Mouse (Mus musculus): Measurements from ENCODE around the gene Ano9. TPM values are rescaled to one million over a fixed set of nuclear protein-coding genes. Genes with fewer than 3 reads are reported as not detected.

The Ano9 gene
- total and polyA plus RNA-seq, 2 experiments from 2014 or later = 0.05 to 0.43 TPM

DNA sequence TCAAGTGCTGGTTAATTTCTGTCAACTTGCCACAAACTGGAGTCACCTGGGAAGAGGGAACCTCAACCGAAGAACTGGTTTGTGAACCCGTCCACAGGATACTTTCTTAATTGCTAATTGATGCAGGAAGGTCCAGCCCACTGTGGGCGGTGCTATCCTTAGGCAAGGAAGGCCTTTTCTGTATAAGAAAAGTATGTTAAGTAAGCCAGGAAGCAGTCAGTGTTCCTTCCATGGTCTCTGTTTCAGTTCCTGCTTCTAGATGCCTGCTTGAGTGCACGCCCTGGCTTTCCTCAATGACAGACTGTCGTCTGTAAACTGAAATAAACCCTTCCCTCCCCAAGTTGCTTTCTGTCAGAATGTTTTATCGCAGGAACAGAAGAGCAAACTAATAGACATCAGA, 60.6 kb downstream of the Ano9 start:
- no peak for TF ChIP-seq CTCF (IDR thresholded peaks at IDR 0.05; ENCODE audit: low read depth)
- WGBS = 96% methylated on average over 6 of the region's 6 CpGs

GRCm38 (mm10) chr7:141055785-141056184, 61.8 kb downstream of the Ano9 start:
- H3K4me1 ChIP-seq (ENCODE audit: insufficient read depth) = peaks cover 6% of the 10 kb centered on the region
- TF ChIP-seq CTCF (IDR thresholded peaks at IDR 0.05; ENCODE audit: low read depth) = 0 out of 2 replicates have a peak, but pooled peaks have one; percentile 9
- DNase-seq = no peak
- 87% methylated on average over 4 of the region's 4 CpGs for WGBS
- ATAC-seq = no peak
- H3K4me2 ChIP-seq (ENCODE audit: low read depth) = no peak overlapping the region
- no peaks in the 10 kb centered on the region for H3K27me3 ChIP-seq (ENCODE audit: insufficient read depth, low read length)
- no peak overlapping the region for H3K9ac ChIP-seq
- H3K9me3 ChIP-seq (ENCODE audit: low read length) = no peaks in the 10 kb centered on the region
- no peak overlapping the region for H3K27ac ChIP-seq (ENCODE audit: low read depth, low read length)
- no peaks in the 10 kb centered on the region for H3K36me3 ChIP-seq (ENCODE audit: insufficient read depth)
- no peak overlapping the region for H3K4me3 ChIP-seq (ENCODE audit: low read depth, low read length)

More for the DNA sequence above, 60.6 kb downstream of the Ano9 start:
- Histone ChIP-seq H3K27ac (ENCODE audit: low read depth, low read length) (no peak overlapping the region), H3K4me3 (ENCODE audit: low read depth, low read length) (no peak overlapping the region), H3K9me3 (ENCODE audit: low read length) (no peaks in the 10 kb centered on the region), H3K4me1 (ENCODE audit: insufficient read depth) (peaks cover 12% of the 10 kb centered on the region), H3K9ac (no peak overlapping the region), H3K4me2 (ENCODE audit: low read depth) (no peak overlapping the region), H3K27me3 (ENCODE audit: insufficient read depth, low read length) (no peaks in the 10 kb centered on the region), H3K36me3 (ENCODE audit: insufficient read depth) (no peaks in the 10 kb centered on the region)
- ATAC-seq = no peak
- DNase-seq = no peak

DNA sequence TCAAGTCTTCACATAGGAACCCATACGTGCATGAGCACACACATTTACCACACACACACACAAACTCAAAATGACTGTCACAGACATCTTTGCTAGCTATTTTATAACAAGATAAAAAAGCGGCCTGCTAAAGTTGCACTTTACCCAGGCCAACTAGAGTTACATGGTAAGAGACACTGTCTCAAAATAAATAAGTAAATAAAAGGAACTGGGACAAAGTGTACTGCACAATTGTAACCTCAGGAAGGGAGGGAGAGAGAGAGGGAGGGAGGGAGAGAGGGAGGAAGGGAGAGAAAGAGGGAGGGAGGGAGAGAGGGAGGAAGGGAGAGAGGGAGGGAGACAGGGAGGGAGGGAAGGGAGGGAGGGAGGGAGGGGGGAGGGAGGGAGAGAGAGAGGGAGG, 65.2 kb downstream of the Ano9 start:
- no peak for TF ChIP-seq CTCF (IDR thresholded peaks at IDR 0.05; ENCODE audit: low read depth)
- Histone ChIP-seq H3K27ac (ENCODE audit: low read depth, low read length) (no peak overlapping the region), H3K4me1 (ENCODE audit: insufficient read depth) (0 out of 2 replicates have a peak, but pooled peaks cover 3% of the 10 kb centered on the region), H3K9me3 (ENCODE audit: low read length) (no peaks in the 10 kb centered on the region), H3K4me3 (ENCODE audit: low read depth, low read length) (no peak overlapping the region), H3K9ac (no peak overlapping the region), H3K4me2 (ENCODE audit: low read depth) (no peak overlapping the region), H3K36me3 (ENCODE audit: insufficient read depth) (no peaks in the 10 kb centered on the region), H3K27me3 (ENCODE audit: insufficient read depth, low read length) (no peaks in the 10 kb centered on the region)
- 75% methylated on average over 2 of the region's 2 CpGs for WGBS
- DNase-seq = no peak
- ATAC-seq = no peak

DNA sequence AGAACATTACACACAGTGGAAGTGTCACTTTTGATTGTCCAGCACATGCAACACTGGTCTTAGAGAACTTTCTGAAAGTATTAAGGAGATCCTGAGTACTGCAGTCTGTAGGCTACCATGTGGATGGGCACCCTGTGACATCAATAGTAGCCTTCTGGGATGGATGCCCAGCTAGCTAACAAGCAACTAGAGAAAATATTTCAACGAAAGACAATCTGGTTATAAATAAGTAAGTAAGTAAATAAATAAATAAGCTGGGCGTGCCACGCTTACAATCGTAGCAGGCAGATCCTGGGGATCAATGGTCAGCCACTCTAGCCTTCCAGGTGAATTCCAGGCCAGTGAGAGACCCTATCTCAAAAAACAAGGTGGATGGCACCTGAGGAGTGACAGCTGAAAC, 65.6 kb downstream of the Ano9 start:
- Histone ChIP-seq H3K4me2 (ENCODE audit: low read depth) (no peak overlapping the region), H3K4me1 (ENCODE audit: insufficient read depth) (0 out of 2 replicates have a peak, but pooled peaks cover 3% of the 10 kb centered on the region), H3K36me3 (ENCODE audit: insufficient read depth) (no peaks in the 10 kb centered on the region), H3K4me3 (ENCODE audit: low read depth, low read length) (no peak overlapping the region), H3K27ac (ENCODE audit: low read depth, low read length) (no peak overlapping the region), H3K9me3 (ENCODE audit: low read length) (no peaks in the 10 kb centered on the region), H3K9ac (no peak overlapping the region), H3K27me3 (ENCODE audit: insufficient read depth, low read length) (no peaks in the 10 kb centered on the region)
- 90% methylated on average over 4 of the region's 4 CpGs for WGBS
- no peak for ATAC-seq
- no peak for TF ChIP-seq CTCF (IDR thresholded peaks at IDR 0.05; ENCODE audit: low read depth)
- DNase-seq = no peak

Other genes with a start within 250 kb of the Ano9 start
- gene Psmd13, start 235.8 kb downstream of the Ano9 start, total RNA-seq (2014; rRNA removed) = 164 and 174 TPM in 2 replicates
- 274 and 298 TPM in 2 replicates for gene Psmd13, start 235.8 kb downstream of the Ano9 start, polyA plus RNA-seq (2015; fragmentation: Nextera tagmentation; extraction: Ambion mirVana)
- 41.9 and 46.3 TPM in 2 replicates for gene Sirt3, start 235.5 kb downstream of the Ano9 start, total RNA-seq (2014; rRNA removed)
- 44.2 and 48.3 TPM in 2 replicates for gene Sirt3, start 235.5 kb downstream of the Ano9 start, polyA plus RNA-seq (2015; fragmentation: Nextera tagmentation; extraction: Ambion mirVana)
- gene Cox8b, start 217.4 kb downstream of the Ano9 start, total RNA-seq (2014; rRNA removed) = not detected in 2 replicates
- gene Cox8b, start 217.4 kb downstream of the Ano9 start, polyA plus RNA-seq (2015; fragmentation: Nextera tagmentation; extraction: Ambion mirVana) = not detected in 2 replicates
- gene Nlrp6, start 196.9 kb downstream of the Ano9 start, total RNA-seq (2014; rRNA removed) = 0.85 and 1.00 TPM in 2 replicates
- 0.98 and 1.3 TPM in 2 replicates for gene Nlrp6, start 196.9 kb downstream of the Ano9 start, polyA plus RNA-seq (2015; fragmentation: Nextera tagmentation; extraction: Ambion mirVana)
- gene Pgghg, start 176.4 kb downstream of the Ano9 start, total RNA-seq (2014; rRNA removed) = 7.2 and 8.5 TPM in 2 replicates
- gene Pgghg, start 176.4 kb downstream of the Ano9 start, polyA plus RNA-seq (2015; fragmentation: Nextera tagmentation; extraction: Ambion mirVana) = 4.7 and 5.3 TPM in 2 replicates
- 0.86 TPM in 1 of 2 replicates, not detected in the other for gene Ifitm5, start 167.5 kb downstream of the Ano9 start, total RNA-seq (2014; rRNA removed)
- 0.28 and 0.45 TPM in 2 replicates for gene Ifitm5, start 167.5 kb downstream of the Ano9 start, polyA plus RNA-seq (2015; fragmentation: Nextera tagmentation; extraction: Ambion mirVana)
- not detected in 2 replicates for gene Gm45717, start 161.9 kb downstream of the Ano9 start, total RNA-seq (2014; rRNA removed)
- not detected in 2 replicates for gene Gm45717, start 161.9 kb downstream of the Ano9 start, polyA plus RNA-seq (2015; fragmentation: Nextera tagmentation; extraction: Ambion mirVana)
- gene Ifitm2, start 161.8 kb downstream of the Ano9 start, total RNA-seq (2014; rRNA removed) = 45.2 and 55.6 TPM in 2 replicates
- gene Ifitm2, start 161.8 kb downstream of the Ano9 start, polyA plus RNA-seq (2015; fragmentation: Nextera tagmentation; extraction: Ambion mirVana) = 240 and 270 TPM in 2 replicates
- 10.5 and 12.7 TPM in 2 replicates for gene Ifitm1, start 150.6 kb downstream of the Ano9 start, total RNA-seq (2014; rRNA removed)
- 14.5 and 19.4 TPM in 2 replicates for gene Ifitm1, start 150.6 kb downstream of the Ano9 start, polyA plus RNA-seq (2015; fragmentation: Nextera tagmentation; extraction: Ambion mirVana)
- 12.2 and 35.9 TPM in 2 replicates for gene Ifitm3, start 107.0 kb downstream of the Ano9 start, total RNA-seq (2014; rRNA removed)
- 78.8 and 81.3 TPM in 2 replicates for gene Ifitm3, start 107.0 kb downstream of the Ano9 start, polyA plus RNA-seq (2015; fragmentation: Nextera tagmentation; extraction: Ambion mirVana)
- gene Ifitm6, start 99.9 kb downstream of the Ano9 start, total RNA-seq (2014; rRNA removed) = 2.0 TPM in 1 of 2 replicates, not detected in the other
- 0.34 and 0.38 TPM in 2 replicates for gene Ifitm6, start 99.9 kb downstream of the Ano9 start, polyA plus RNA-seq (2015; fragmentation: Nextera tagmentation; extraction: Ambion mirVana)
- not detected in 2 replicates for gene Gm17387, start 88.7 kb downstream of the Ano9 start, total RNA-seq (2014; rRNA removed)
- not detected in 2 replicates for gene Gm17387, start 88.7 kb downstream of the Ano9 start, polyA plus RNA-seq (2015; fragmentation: Nextera tagmentation; extraction: Ambion mirVana)
- gene B4galnt4, start 56.7 kb downstream of the Ano9 start, total RNA-seq (2014; rRNA removed) = 126 and 163 TPM in 2 replicates
- 42.3 and 47.4 TPM in 2 replicates for gene B4galnt4, start 56.7 kb downstream of the Ano9 start, polyA plus RNA-seq (2015; fragmentation: Nextera tagmentation; extraction: Ambion mirVana)
- not detected in 2 replicates for gene Pkp3, start 39.6 kb downstream of the Ano9 start, total RNA-seq (2014; rRNA removed)
- 0.08 TPM in 1 of 2 replicates, not detected in the other for gene Pkp3, start 39.6 kb downstream of the Ano9 start, polyA plus RNA-seq (2015; fragmentation: Nextera tagmentation; extraction: Ambion mirVana)
- 2.9 TPM in 2 replicates for gene Sigirr, start 17.2 kb downstream of the Ano9 start, total RNA-seq (2014; rRNA removed)
- 2.4 and 2.7 TPM in 2 replicates for gene Sigirr, start 17.2 kb downstream of the Ano9 start, polyA plus RNA-seq (2015; fragmentation: Nextera tagmentation; extraction: Ambion mirVana)
- gene Ptdss2, start 4.6 kb upstream of the Ano9 start, total RNA-seq (2014; rRNA removed) = 24.5 and 24.9 TPM in 2 replicates
- 70.5 and 78.3 TPM in 2 replicates for gene Ptdss2, start 4.6 kb upstream of the Ano9 start, polyA plus RNA-seq (2015; fragmentation: Nextera tagmentation; extraction: Ambion mirVana)
- 41.6 and 41.9 TPM in 2 replicates for gene Rnh1, start 55.1 kb upstream of the Ano9 start, total RNA-seq (2014; rRNA removed)
- 43.1 and 45.4 TPM in 2 replicates for gene Rnh1, start 55.1 kb upstream of the Ano9 start, polyA plus RNA-seq (2015; fragmentation: Nextera tagmentation; extraction: Ambion mirVana)
- 103 and 149 TPM in 2 replicates for gene Hras, start 76.2 kb upstream of the Ano9 start, total RNA-seq (2014; rRNA removed)
- gene Hras, start 76.2 kb upstream of the Ano9 start, polyA plus RNA-seq (2015; fragmentation: Nextera tagmentation; extraction: Ambion mirVana) = 198 and 199 TPM in 2 replicates
- 11.1 and 11.7 TPM in 2 replicates for gene Lrrc56, start 76.4 kb upstream of the Ano9 start, total RNA-seq (2014; rRNA removed)
- 10.2 and 10.7 TPM in 2 replicates for gene Lrrc56, start 76.4 kb upstream of the Ano9 start, polyA plus RNA-seq (2015; fragmentation: Nextera tagmentation; extraction: Ambion mirVana)
- gene Lmntd2, start 96.3 kb upstream of the Ano9 start, total RNA-seq (2014; rRNA removed) = 0.62 TPM in 1 of 2 replicates, not detected in the other
- gene Lmntd2, start 96.3 kb upstream of the Ano9 start, polyA plus RNA-seq (2015; fragmentation: Nextera tagmentation; extraction: Ambion mirVana) = 0.15 and 0.33 TPM in 2 replicates
- 13.3 and 15.8 TPM in 2 replicates for gene Rassf7, start 98.1 kb upstream of the Ano9 start, total RNA-seq (2014; rRNA removed)
- gene Rassf7, start 98.1 kb upstream of the Ano9 start, polyA plus RNA-seq (2015; fragmentation: Nextera tagmentation; extraction: Ambion mirVana) = 15.6 and 19.1 TPM in 2 replicates
- gene Phrf1, start 111.0 kb upstream of the Ano9 start, total RNA-seq (2014; rRNA removed) = 50.2 and 53.8 TPM in 2 replicates
- 26.1 and 35.8 TPM in 2 replicates for gene Phrf1, start 111.0 kb upstream of the Ano9 start, polyA plus RNA-seq (2015; fragmentation: Nextera tagmentation; extraction: Ambion mirVana)
- gene Irf7, start 148.7 kb upstream of the Ano9 start, total RNA-seq (2014; rRNA removed) = 1.3 and 3.8 TPM in 2 replicates
- 3.4 and 3.7 TPM in 2 replicates for gene Irf7, start 148.7 kb upstream of the Ano9 start, polyA plus RNA-seq (2015; fragmentation: Nextera tagmentation; extraction: Ambion mirVana)
- gene Cdhr5, start 159.0 kb upstream of the Ano9 start, total RNA-seq (2014; rRNA removed) = not detected in 2 replicates
- not detected in 2 replicates for gene Cdhr5, start 159.0 kb upstream of the Ano9 start, polyA plus RNA-seq (2015; fragmentation: Nextera tagmentation; extraction: Ambion mirVana)
- gene Sct, start 161.3 kb upstream of the Ano9 start, total RNA-seq (2014; rRNA removed) = not detected in 2 replicates
- 2.9 and 3.9 TPM in 2 replicates for gene Sct, start 161.3 kb upstream of the Ano9 start, polyA plus RNA-seq (2015; fragmentation: Nextera tagmentation; extraction: Ambion mirVana)
- 0.31 and 0.38 TPM in 2 replicates for gene Drd4, start 174.2 kb upstream of the Ano9 start, total RNA-seq (2014; rRNA removed)
- gene Drd4, start 174.2 kb upstream of the Ano9 start, polyA plus RNA-seq (2015; fragmentation: Nextera tagmentation; extraction: Ambion mirVana) = 0.90 and 0.98 TPM in 2 replicates
- gene Deaf1, start 209.9 kb upstream of the Ano9 start, total RNA-seq (2014; rRNA removed) = 238 and 239 TPM in 2 replicates
- 282 and 289 TPM in 2 replicates for gene Deaf1, start 209.9 kb upstream of the Ano9 start, polyA plus RNA-seq (2015; fragmentation: Nextera tagmentation; extraction: Ambion mirVana)
- 25.2 and 33.2 TPM in 2 replicates for gene Tmem80, start 209.9 kb upstream of the Ano9 start, total RNA-seq (2014; rRNA removed)
- gene Tmem80, start 209.9 kb upstream of the Ano9 start, polyA plus RNA-seq (2015; fragmentation: Nextera tagmentation; extraction: Ambion mirVana) = 32.9 and 34.7 TPM in 2 replicates
- 1.0 and 1.1 TPM in 2 replicates for gene Eps8l2, start 221.1 kb upstream of the Ano9 start, total RNA-seq (2014; rRNA removed)
- 0.74 and 0.82 TPM in 2 replicates for gene Eps8l2, start 221.1 kb upstream of the Ano9 start, polyA plus RNA-seq (2015; fragmentation: Nextera tagmentation; extraction: Ambion mirVana)